Mouse (Mus musculus) megakaryocyte-erythroid progenitor cell, adult 5-6 weeks (primary cell): ENCODE measurements at regions not wholly inside any gene's neighbourhood (a gene's known extent, or its start where the extent isn't known, plus 50 kb on each side); places are given as distances from the start of the nearest gene placed in this dataset.

Source experiments
- ATAC-seq: replicated peaks from 2 replicates; pipeline ENCODE4 v1.8.0; 2016; ENCODE audit warnings: mild to moderate bottlenecking, inconsistent platforms; ENCODE audit not compliant: severe bottlenecking, poor library complexity, low FRiP score, low TSS enrichment

DNA sequence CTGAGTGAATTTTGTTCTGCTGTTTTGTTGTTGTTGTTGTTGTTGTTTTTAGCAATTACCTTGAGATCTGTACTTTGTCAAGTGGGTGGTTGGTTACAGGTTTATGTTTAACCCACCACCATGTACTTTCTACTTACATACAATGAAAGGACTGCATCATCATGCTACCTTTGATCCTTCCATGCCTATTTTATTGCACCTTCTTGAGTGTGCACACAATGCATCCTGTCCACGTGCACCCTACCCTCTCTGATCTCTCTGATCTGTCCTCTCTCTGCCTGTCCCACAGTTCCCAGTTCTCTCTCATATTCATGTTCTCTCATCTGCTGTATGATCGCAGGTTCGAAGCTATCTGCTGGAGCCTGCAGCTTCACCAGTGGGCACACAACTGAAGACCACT lies 59.9 kb upstream of the Gas1 start:
- no peak for ATAC-seq

DNA sequence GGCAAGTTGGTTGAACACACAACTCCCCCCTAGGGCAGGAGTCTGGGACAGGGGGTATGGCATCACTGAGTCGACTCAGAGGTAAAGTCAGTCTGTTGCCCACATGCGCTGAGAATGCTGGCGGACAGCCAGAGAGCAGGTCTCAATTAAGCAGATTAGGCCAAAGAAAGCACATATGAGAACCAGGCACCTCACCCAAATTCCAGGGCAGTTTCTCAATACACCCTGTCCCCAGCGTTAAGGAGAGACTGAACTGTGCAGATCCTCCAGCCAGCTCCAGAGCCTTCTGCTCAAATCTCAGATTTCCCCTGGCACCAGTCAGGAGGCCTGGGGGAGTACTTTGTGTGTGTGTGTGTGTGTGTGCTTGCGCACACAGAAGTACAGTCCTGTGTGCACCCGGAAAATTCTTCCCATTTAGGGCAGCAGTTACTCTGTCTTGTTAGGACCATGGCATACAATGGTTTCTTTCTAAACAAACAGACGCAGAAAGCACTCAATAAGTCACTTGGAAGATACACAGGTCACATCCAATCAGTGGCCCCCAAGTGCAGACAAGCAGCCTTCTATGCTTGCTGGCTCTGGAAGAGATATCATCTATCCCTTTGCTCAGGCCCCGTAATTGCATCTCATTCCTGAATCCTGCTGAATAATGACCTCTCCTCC lies 65.4 kb upstream of the Gas1 start:
- no peak for ATAC-seq

DNA sequence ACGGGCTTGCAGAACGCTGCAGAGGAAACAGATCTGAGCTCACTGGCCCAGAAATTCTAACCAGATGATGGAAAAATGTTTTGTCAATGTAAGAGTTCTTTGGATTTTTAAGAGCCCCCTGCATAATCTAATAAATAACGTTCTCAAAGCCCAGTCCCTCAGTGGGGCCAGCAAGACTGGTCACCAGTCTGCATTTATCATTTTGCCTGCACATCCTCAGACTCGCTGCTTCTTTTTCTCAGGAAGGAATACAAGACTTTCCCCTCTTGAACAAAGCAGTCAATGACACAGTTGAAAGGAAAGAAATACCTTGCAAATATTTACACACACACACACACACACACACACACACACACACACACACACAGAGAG lies 65.9 kb upstream of the Gas1 start:
- no peak for ATAC-seq

DNA sequence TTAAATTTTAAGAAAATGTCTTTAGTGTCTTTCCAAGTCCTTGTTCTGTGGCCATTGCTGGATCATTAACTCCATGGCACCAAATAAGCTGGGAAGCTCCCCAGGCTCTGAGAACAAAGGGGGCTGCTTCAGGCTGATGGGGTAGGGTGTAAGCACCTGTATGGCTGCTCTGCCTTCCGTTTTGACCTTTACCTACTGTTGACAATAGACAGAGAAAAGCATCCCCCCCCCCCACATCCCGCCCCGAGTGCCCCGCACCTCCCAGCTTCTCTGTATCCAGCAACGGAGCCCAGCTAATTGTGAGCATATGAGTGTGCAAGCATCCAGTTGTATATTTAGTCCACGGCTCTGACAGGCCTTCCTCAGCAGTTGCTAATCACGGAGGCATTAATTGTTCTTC lies 78.0 kb upstream of the Gas1 start:
- no peak for ATAC-seq

DNA sequence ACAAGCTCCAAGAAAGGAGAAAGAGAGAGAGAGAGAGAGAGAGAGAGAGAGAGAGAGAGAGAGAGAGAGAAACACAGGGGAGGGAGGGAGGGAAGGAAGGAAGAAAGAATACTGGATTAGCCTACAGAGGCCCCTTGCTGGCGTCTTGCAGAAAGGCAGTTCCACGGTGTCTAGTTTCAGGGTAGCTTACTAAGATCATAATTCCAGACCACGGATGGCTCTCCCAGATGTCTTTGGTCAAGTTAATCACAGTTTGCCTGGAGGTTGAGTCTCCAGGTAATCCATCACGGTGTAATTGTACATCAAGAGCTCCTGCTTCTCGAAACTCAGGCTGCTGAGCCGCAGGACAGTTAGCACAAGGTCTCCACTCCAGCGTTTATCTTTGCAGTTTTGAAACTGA lies 78.5 kb upstream of the Gas1 start:
- no peak for ATAC-seq

DNA sequence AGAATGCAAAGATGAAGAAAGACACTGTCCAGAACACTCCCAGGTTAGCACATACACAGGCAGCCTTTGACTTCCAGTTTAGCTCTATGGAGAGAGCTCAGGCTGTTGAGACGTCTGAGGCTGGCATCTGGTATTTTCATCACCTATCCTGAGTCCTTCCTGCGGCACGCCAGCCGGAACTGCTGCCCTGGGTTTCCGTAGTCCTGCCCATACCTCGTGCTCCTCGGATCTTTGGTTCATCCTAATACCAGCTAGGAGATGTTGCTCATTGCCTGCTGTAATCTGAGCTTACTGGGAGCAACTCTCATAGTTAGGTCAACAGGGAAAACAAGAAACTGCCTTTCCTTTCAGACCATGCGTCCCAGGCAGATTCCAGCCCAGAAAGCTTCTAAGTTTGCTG lies 79.8 kb upstream of the Gas1 start:
- ATAC-seq = no peak

DNA sequence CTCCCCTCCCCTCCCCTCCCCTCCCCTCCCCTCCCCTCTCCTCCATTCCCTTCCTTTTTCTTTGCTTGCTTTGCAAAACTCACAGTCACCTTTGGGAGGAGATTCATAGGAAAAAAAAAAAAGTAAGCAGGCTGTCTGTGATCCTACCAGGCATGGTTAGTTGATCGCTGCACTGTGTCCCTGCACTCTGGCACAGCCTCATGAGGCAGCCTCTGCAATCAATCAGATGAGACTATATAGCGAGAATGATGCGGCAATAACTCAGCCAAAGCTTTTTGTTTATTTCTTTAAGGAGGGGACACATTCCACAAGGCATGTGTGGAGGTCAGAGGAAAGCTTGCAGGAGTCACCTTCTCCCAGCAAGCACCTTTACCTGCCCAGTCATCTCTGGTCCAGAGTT lies 80.7 kb upstream of the Gas1 start:
- ATAC-seq = no peak

DNA sequence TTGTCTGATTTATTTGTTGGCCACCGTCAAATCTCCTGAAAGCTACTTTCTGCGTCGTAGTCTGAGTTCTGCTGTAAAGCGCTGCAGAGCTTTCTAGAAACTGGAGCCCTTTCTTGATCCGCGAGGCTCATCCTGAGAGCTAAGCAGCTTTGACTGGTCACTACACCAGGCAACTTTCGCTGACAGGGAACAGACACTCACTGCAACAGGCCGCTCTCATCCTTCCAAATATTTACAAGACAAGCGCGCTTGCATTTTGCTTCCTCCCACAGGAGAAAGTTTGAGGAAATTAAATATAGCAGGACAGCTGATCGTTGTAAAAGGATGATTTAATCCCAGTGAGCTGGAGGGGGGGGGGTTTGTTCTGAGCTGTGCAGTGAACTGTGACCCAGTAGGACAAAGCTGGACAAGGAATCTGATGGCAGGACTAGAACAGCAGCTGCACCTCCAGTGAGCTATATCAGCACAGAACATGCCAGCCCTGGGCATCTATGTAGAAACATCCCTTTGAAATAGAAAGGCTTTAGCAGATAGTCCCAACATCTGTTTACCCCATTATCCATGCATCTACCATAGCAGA lies 85.4 kb upstream of the Gas1 start:
- no peak for ATAC-seq

DNA sequence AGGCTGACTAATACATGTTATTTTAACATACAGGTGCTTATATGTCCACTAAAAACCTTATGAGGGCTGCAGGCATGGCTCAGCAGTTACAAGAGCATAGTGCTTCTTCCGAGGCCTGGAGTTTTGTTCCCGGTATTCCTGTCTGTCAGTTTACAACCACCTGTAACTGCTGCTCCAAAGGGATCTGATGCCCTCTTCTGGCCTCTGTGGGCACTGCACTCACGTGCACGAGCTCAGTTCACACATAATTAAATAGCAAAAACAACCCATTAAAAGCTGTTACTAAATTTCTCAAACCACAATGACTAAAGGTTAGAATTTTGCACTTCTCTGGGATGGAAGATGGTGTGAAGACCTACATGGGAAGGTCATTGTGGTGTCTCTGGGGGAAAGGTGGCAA lies 87.3 kb upstream of the Gas1 start:
- ATAC-seq = no peak

DNA sequence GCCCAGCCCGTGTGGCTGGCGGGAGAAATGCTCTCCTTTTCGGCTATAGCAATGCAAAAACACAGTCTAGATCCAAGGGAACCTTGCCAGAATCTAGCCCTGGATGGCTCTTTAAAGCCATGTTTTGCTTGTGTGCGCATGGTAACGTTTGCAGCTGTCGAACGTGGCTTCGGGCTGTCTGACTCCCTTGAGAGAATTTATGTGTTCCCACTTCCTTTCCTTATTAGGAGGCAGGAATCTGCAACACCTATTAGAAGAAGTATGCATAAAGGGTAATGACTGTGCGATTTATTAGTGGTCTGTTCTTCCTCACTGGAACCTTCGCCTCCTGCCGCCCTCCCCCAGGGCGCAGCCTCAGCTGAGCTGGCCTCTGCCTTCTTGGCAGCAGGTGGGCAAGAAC lies 90.4 kb upstream of the Gas1 start:
- no peak for ATAC-seq

DNA sequence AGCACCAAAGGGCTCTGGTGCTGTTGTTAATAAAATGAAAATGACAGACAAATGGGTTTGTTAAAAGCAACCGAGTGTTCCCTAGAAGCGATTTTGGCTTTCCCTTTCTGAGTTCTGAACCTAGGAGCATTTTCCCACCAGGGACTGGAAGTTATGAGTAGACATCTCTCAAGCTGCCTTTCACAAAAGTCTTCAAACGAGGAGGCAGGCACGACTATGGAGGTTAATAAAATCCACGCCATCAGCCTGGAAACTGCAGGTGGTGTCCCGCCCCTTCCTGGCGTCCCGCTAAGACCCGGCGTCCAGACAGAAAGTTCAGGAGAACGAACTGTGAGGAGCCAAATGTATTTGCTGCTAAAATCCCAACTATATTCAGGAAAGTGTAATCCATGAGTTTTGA lies 91.1 kb upstream of the Gas1 start:
- no peak for ATAC-seq

DNA sequence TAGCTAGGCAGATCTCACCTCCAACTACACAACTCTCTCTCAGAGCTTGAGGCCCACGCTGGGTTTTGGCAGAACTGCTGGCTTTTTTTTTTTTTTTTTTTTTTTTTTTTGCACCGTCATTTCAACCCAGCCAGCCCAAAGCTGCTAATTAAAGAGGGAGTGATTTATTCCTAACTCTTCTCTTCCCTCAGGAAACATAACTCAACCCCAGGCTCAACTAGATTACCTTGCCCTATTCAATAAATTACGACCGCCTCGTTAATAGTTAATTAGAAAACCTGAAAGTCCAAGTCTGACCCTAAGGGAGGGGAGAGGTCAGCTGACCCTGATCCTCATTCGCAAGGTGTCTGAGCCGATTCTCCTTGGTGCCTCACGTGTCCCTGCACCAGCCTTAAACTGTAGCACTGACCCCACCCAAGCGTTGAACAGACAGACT lies 92.3 kb upstream of the Gas1 start:
- no peak for ATAC-seq

DNA sequence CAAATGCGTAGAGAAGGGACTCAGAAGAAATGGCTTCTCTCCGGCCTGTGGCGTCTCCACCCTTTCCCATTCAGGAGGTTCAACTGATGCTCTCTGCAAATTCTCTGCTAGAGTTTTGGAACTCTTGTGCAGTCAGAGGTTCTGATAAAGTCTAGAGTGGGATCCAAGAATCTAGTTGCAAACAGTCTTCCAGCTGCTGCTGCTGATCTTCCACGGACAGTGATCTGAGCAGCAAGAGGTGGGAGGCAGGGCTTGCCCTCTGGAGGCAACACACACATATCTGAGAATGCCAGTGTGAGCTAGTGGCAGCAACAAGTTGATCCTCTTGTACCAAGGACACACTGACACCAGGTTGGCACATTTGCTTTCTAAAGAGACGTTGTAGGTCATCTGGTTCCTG lies 93.4 kb upstream of the Gas1 start:
- ATAC-seq = no peak

DNA sequence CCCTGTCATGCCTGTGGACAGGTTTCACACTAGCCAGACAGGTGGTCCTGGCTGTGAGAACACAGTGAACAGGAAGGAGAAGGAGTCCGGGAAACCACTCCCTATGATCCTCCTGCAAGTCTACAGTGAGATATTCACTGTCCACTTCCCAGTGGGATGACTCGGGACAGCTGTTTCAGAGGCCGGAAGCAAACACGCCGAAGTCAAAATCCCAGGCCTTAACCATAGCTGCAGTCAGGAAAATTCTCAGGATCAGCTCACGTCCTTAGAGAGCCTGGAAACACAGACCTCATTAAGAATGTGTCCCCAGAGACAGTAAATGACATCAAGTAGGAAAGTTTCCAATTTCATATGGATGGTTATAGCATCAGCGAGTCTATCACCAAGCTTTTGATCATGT lies 96.2 kb upstream of the Gas1 start:
- no peak for ATAC-seq

DNA sequence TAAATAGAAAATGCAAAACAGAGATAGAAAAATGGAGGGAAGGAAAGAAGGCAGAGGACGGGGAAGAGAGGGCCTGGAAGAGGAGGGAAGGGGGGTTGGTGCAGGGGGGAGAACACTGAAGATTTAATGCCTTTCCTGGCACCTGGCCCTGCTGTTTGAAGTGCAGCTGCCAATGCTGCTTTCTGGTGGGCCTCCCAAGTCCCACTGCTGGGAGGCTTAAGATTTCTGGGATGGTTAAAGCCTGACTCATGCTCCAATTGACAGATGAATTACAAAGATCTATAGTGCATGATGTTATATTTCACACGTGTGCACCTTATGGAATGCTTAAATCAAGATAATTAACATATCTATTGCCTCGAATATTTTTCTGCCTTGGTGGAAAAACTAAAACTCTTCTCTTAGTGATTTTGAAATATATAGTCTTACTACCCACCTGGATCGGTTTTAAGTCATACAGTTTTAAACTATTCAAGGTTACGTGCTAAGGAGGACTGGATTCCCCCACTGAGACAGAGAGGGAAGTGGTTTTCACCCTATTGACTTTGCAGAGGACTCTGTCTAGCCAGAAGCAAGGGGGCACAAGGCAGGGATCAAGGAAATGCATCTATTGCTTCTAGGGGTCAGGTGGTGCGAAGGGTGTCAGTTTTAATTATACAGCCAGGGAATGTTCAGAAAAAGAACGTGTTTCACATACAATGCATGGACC lies 105.5 kb upstream of the Gas1 start:
- no peak for ATAC-seq

DNA sequence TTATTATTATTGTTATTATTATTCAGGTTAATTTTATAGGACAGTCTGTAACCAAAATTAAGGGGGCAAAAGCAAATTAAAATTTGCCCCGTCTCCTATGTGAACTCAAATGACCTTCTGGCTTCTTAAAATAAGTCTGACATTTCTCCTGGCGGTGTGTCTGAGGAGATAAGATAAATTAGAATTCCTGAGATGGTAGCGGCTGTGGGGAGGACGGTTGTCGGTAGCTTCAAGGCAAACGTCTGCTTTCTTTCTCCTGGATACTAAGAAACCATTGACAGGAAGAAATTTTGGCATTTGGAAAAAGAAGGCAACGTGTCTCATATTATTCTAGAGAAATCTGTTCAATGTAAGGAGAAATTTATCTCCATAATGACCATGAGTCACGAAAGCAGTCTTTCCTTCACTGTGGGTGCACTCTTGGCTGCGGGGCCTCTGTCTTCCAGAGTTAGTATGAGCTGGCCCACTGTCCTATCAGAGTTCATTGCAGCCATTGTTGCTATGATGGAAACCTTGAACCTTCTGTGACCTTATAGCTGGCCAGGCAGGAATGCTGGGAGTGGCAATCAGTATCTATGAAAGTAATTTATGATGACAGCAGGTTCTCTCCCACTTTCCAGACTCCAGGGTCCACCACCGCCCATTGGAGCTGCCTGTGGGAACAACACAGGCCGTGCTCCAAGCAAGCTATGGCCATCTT lies 109.5 kb upstream of the Gas1 start:
- no peak for ATAC-seq

DNA sequence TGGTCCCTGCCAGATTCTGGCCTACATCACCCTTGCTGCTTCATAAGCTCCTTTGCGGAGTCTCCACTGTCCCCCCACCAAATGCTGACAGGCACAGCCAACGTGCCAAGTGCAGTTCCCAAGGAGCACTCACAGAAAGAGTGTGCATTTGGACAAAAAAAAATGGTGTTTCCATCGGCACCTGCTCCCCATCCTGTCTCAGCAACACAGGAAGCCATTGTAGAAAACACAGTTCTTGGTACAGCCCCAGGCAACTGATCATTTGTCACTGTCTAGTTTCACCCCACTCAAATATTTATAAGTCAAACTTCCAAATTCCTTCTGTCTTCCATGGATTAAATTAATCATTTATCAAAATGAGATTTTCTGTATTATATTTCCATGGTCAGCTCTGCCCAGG lies 112.5 kb upstream of the Gas1 start:
- no peak for ATAC-seq

DNA sequence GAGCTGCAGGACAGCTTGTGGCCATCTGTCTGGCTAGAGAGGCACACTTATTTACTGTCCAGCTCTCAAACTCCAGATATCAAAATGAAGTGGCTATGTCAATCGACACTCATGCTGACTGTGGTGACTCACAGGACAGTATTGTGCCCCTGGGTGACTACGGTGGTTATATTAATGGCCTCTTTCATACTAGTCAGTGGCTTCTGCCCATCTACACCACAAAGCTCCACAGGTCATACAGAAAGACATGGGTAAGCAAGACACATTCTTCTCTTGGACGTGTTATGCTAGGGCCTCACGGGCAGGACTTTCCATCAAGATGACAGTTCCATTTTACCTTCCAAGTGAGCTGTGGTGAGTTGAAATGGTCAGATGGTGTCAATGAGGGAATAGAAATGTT lies 113.7 kb upstream of the Gas1 start:
- ATAC-seq = no peak

DNA sequence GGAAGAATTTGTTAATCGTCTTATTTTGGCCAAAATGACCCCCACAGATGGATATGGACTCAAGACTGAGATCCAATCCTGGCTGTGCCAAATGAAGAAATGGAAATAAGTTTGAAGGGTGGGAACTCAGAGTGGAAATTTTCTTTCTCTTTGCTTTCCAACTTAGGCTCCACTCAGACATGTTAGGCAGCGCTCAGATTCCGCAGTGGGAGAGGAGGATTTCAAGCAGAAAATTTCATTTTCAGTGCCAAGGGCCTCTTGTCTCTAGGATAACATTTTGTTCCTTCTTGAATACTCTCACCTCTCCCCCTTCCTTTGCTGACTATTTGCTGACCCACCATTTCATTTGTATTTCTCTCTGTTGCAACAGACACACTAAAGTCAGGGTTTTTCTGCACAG lies 114.2 kb upstream of the Gas1 start:
- no peak for ATAC-seq

DNA sequence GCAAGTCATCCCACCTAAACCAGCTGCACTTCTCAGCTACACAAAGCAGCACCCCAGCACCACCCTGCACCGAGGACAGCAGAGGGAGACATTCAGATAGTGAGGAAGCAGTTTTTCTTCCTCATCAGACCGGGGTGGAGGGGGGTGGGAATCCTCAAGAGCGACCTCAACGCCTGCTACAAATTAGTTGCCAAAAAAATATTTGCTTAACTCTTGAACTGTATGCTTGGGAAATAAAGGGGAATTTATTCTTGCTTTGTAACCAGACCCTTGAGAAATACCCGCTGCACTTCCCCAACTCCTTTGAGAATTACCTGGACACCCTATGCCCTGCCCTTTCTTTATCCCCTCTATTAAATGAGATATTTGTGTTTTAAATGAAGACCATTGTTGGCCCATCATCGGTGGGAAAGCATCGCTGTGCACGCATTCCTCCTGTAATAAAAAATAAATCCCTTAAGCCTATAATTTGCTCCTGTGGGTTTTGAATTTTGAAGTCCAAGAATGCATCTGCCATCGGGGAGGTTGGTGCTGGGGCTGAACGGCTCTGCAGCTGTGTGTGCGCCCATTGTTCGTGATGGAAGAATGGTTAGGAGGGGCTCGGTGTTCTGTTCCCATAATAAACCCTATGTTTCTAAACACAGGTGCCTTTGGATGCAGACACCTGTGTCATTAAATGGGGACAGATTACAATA lies 119.2 kb upstream of the Gas1 start:
- ATAC-seq = no peak
